Mouse (Mus musculus) embryonic fibroblast, embryonic 13.5 days (primary cell): ENCODE measurements at regions not wholly inside any gene's neighbourhood (a gene's known extent, or its start where the extent isn't known, plus 50 kb on each side); places are given as distances from the start of the nearest gene placed in this dataset.

Experiments
- CTCF ChIP-seq: IDR thresholded peaks from 2 replicates; pipeline ENCODE4 v1.5.1; 2011; ENCODE audit warnings: mild to moderate bottlenecking, control low read depth, low read length, moderate library complexity, borderline replicate concordance; ENCODE audit not compliant: insufficient read depth
- POLR2A ChIP-seq: IDR thresholded peaks from 2 replicates; pipeline ENCODE4 v1.6.1; 2011; ENCODE audit warnings: low read depth, mild to moderate bottlenecking, control low read depth, low read length, moderate library complexity

- TF ChIP-seq CTCF (no peak), POLR2A (no peak)
These were observed 221.8 kb downstream of the Isl1 start for GRCm38 (mm10) chr13:116087541-116088308.
